Mouse (Mus musculus) ES-E14 (cell line): ENCODE data around the gene Ppm1h. TPM values are rescaled to one million over a fixed set of nuclear protein-coding genes. Genes with fewer than 3 reads are reported as not detected.

Experiments
- DNase-seq: peaks from one replicate; pipeline ENCODE4 v3.0.0-alpha.2; 2013; ENCODE audit warnings: low read depth, low spot score
- H3K27ac ChIP-seq: 2 replicates; pipeline ENCODE4 v1.5.1; 2012; ENCODE audit warnings: low read depth, mild to moderate bottlenecking, low read length, moderate library complexity, mixed read lengths; ENCODE audit not compliant: poor library complexity, insufficient read depth, severe bottlenecking
- H3K36me3 ChIP-seq: 2 replicates; pipeline ENCODE4 v1.6.1; 2012; ENCODE audit warnings: mild to moderate bottlenecking, low read length, moderate library complexity, mixed read lengths; ENCODE audit not compliant: control insufficient read depth, poor library complexity, insufficient read depth, severe bottlenecking
- H3K4me1 ChIP-seq, 2 experiments: fragments of 150-350 bp in 1 of 2; sonication (generic) in 1 of 2; 2 replicates each; pipeline ENCODE4 v1.6.1; 2012; ENCODE audit warnings: low read length in 2 of 2, mild to moderate bottlenecking in 1 of 2, mixed read lengths in 1 of 2; ENCODE audit not compliant: control insufficient read depth in 2 of 2, insufficient read depth in 2 of 2, poor library complexity in 1 of 2
- H3K4me3 ChIP-seq, 2 experiments: fragments of 150-350 bp in 1 of 2; sonication (generic) in 1 of 2; 2 replicates each; pipeline ENCODE4 v1.5.1; 2012; ENCODE audit warnings: low read length in 2 of 2, low read depth in 1 of 2, mild to moderate bottlenecking in 1 of 2, mixed read lengths in 1 of 2; ENCODE audit not compliant: insufficient read depth in 1 of 2, poor library complexity in 1 of 2, severe bottlenecking in 1 of 2
- H3K9ac ChIP-seq: 2 replicates; pipeline ENCODE4 v1.6.1; 2012; ENCODE audit warnings: low read depth, mild to moderate bottlenecking, low read length, mixed read lengths; ENCODE audit not compliant: poor library complexity, insufficient read depth, severe bottlenecking
- H3K9me3 ChIP-seq: fragments of 150-350 bp; sonication (generic); 2 replicates; pipeline ENCODE4 v1.6.1; 2012; ENCODE audit warnings: low read depth, mild to moderate bottlenecking, low read length; ENCODE audit not compliant: control insufficient read depth, insufficient read depth
- CHD2 ChIP-seq: IDR thresholded peaks from 2 replicates; pipeline ENCODE4 v1.6.1; 2014; ENCODE audit warnings: mild to moderate bottlenecking, low read depth, low read length, inconsistent platforms
- HCFC1 ChIP-seq: IDR thresholded peaks from 2 replicates; pipeline ENCODE4 v1.6.1; 2012; ENCODE audit warnings: low read length, inconsistent platforms, borderline replicate concordance; ENCODE audit not compliant: insufficient read depth
- MAFK ChIP-seq: IDR thresholded peaks from 2 replicates; pipeline ENCODE4 v1.6.1; 2014; ENCODE audit warnings: mild to moderate bottlenecking, low read depth, low read length, inconsistent platforms; ENCODE audit not compliant: insufficient read depth
- ZC3H11A ChIP-seq: IDR thresholded peaks from 2 replicates; pipeline ENCODE4 v1.6.1; 2012; ENCODE audit warnings: low read depth, mild to moderate bottlenecking, inconsistent platforms, low read length, borderline replicate concordance
- ZNF384 ChIP-seq: IDR thresholded peaks from 2 replicates; pipeline ENCODE4 v1.6.1; 2012; ENCODE audit warnings: low read depth, low read length, inconsistent platforms
- in situ Hi-C, 2 experiments: fragments of 600-800 bp; cut with MboI; formaldehyde crosslinking; loops; one replicate each; pipeline ENCODE4 v1.15.1; 2025; ENCODE audit warnings: low sequenced_read_pairs in 2 of 2, inconsistent platforms in 1 of 2; ENCODE audit not compliant: unreplicated experiment in 2 of 2
- total RNA-seq: library from RNA; depleted of rRNA; stranded (reverse); fragments of 300-350 nt; gene quantifications from 2 replicates; pipeline ENCODE4 v1.2.3, GENCODE M21; 2012

Ppm1h gene
- total RNA-seq, 1 experiment, result 4.5 TPM

DNA sequence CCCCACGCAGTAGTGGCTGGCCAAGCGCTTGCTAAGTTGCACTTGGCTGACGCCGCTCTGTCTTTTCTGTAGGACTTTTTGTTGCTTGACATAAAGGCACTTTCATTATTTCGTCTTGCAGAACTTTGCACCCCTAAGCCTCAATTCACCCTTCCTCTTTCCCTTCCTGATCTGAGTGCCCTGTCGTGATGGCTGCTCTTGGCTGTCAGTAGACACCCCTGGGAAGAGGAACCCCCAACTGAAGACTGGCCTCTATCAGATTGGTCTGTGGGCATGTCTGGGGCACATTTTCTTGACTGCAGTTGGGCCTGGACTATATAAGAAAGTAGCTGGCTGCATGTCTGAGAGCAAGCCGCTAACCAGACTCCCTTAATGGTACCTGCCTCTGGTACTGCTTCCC lies 95.6 kb downstream of the Ppm1h start:
- H3K9me3 ChIP-seq, result no peaks in the 10 kb centered on the region
- DNase-seq, result no peak
- in situ Hi-C loops, result no loop called here
- no peak overlapping the region for H3K27ac ChIP-seq
- no peaks in the 10 kb centered on the region for H3K36me3 ChIP-seq
- H3K4me3 ChIP-seq, result no peak overlapping the region
- no peak overlapping the region for H3K9ac ChIP-seq
- no peaks in the 10 kb centered on the region for H3K4me1 ChIP-seq
- TF ChIP-seq MAFK, result no peak
- no peak for TF ChIP-seq CHD2
- TF ChIP-seq ZNF384, result no peak
- TF ChIP-seq HCFC1, result no peak
- TF ChIP-seq ZC3H11A, result no peak

DNA sequence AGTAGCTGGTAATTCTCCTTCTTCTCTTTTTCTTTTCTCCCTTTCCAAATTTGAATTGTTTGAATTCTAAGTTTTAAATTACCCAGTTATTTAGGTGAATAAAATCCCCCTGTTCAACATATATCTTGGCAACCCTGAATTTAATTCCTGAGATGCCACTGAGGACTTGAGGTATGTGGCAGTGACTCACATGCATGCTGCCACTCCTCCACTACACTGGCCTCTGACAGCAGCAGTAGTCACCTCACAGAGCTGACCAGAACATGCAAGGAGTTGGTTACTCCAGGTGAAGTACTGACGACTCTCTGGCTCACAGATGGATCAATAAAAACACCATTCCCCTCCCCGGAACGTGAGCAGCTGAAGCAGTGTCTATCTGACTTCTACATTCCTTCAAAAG lies 98.9 kb downstream of the Ppm1h start:
- H3K9ac ChIP-seq, result no peak overlapping the region

DNA sequence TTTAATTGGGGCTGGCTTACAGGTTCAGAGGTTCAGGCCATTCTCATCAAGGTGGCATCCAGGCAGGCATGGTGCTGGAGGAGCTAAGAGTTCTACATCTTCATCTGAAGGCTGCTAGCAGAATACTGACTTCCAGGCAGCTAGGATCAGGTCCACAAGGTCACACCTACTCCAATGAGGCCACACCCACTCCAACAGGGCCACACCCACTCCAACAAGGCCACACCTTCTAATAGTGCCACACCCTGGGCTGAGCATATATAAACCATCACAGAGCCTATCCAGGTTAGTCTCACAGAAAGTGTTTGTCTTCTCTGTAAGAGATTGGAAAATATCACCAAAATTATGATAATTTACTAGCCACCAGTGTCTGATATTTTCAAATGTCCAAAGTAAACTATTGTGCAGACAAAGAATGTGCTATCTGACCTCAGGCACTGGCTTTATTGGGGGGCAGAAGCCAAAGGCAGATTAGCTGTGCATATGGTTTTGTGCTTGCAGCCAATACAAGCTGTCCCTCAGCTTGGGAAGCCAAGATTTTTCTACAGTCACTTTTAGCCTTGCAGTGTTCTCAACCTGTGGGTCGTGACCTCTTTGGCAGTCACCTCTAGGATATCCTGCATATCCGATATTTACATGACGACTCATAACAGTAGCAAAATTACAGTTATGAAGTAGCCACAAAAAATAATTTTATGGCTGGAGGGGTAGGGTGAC lies 99.5 kb downstream of the Ppm1h start:
- H3K4me3 ChIP-seq, result no peak overlapping the region
- no peaks in the 10 kb centered on the region for H3K36me3 ChIP-seq
- in situ Hi-C loops, result no loop called here
- no peak overlapping the region for H3K27ac ChIP-seq
- H3K4me1 ChIP-seq, result no peaks in the 10 kb centered on the region
- no peak for DNase-seq
- H3K9ac ChIP-seq, result no peak overlapping the region
- no peak for TF ChIP-seq CHD2
- no peak for TF ChIP-seq MAFK
- no peak for TF ChIP-seq HCFC1
- no peak for TF ChIP-seq ZC3H11A
- no peak for TF ChIP-seq ZNF384
- H3K9me3 ChIP-seq, result no peaks in the 10 kb centered on the region

More for the DNA sequence above, 98.9 kb downstream of the Ppm1h start:
- no peak overlapping the region for H3K27ac ChIP-seq
- DNase-seq, result no peak
- no peaks in the 10 kb centered on the region for H3K36me3 ChIP-seq
- no peaks in the 10 kb centered on the region for H3K4me1 ChIP-seq
- TF ChIP-seq ZNF384, result no peak
- TF ChIP-seq HCFC1, result no peak
- TF ChIP-seq MAFK, result no peak
- no peak for TF ChIP-seq ZC3H11A
- no peak for TF ChIP-seq CHD2
- in situ Hi-C loops, result no loop called here
- H3K9me3 ChIP-seq, result no peaks in the 10 kb centered on the region
- no peak overlapping the region for H3K4me3 ChIP-seq

DNA sequence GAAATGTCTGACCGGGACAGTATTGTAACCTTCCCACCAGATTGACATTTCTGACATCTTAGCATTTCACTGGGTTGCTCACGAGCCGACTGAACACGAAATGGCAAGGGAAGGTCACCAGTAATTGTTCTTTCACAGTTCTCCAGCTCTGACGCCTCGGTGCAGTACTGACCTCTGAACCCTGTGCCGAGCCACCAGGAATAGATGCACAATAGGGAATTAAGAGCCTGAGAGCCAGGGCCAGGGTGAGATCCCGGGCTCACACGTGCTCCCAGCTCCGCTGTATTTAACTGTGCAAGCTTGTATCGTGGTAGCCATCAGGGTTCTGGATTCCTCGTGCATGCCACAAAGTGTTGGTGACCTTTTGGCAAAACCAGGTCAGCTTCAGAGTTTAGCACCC lies 100.8 kb downstream of the Ppm1h start:
- H3K27ac ChIP-seq, result no peak overlapping the region
- H3K36me3 ChIP-seq, result no peaks in the 10 kb centered on the region
- in situ Hi-C loops, result no loop called here
- 0 out of 4 replicates have a peak, but pooled peaks cover 0 to 2% of the 10 kb centered on the region in 2 experiments for H3K4me1 ChIP-seq
- no peaks in the 10 kb centered on the region for H3K9me3 ChIP-seq
- no peak for TF ChIP-seq ZC3H11A
- no peak for TF ChIP-seq MAFK
- TF ChIP-seq ZNF384, result no peak
- no peak for TF ChIP-seq CHD2
- TF ChIP-seq HCFC1, result no peak
- H3K9ac ChIP-seq, result no peak overlapping the region
- no peak for DNase-seq
- H3K4me3 ChIP-seq, result no peak overlapping the region

DNA sequence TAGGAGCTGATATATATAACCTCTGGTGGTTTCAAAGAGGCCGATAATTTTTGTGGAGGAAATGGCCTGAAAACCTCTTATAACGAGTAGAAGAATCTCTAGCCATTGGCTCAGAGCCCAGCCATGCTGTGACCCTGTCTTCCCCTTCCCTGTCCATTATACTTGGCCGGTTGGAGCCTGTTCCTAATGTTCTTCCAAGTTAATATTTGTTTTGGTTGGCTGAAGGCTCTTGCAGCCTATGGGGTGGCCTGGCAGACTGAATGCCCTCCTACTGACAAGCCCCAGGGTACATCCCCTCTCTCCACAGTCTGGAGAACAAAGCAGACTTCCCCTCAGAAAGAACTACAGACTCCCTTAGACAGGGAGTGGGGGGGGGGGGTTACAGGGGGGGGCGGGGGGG lies 104.2 kb downstream of the Ppm1h start:
- no peaks in the 10 kb centered on the region for H3K36me3 ChIP-seq
- no peak for DNase-seq
- H3K9ac ChIP-seq, result no peak overlapping the region
- TF ChIP-seq MAFK, result no peak
- TF ChIP-seq CHD2, result no peak
- no peak for TF ChIP-seq ZC3H11A
- no peak for TF ChIP-seq HCFC1
- TF ChIP-seq ZNF384, result no peak
- H3K27ac ChIP-seq, result no peak overlapping the region
- H3K4me1 ChIP-seq, result 0 out of 4 replicates have a peak, but pooled peaks cover 0 to 2% of the 10 kb centered on the region in 2 experiments
- H3K9me3 ChIP-seq, result no peaks in the 10 kb centered on the region
- in situ Hi-C loops, result no loop called here
- no peak overlapping the region for H3K4me3 ChIP-seq
